Mouse (Mus musculus): ENCODE measurements at regions not wholly inside any gene's neighbourhood (a gene's known extent, or its start where the extent isn't known, plus 50 kb on each side); places are given as distances from the start of the nearest gene placed in this dataset.

DNA sequence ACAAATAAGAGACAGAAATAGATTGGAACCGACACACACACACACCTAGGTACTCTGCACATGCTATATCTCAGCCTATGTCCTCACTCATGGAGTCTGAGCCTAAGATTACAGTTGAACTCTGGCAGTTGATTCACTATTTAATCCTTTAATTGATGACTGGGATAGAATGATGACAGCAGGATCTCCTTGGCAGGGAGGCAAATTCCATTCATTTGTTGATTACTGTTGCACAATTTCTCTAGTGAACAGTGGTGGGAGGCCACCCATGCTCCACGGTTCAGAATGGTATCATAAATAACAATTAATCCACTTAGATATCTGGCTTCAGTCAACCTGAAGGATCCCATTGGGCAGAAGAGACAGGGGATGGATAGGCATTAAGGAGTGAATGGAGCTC is 181.3 kb upstream of the Auts2 start:
- 57% methylated on average over 2 of the region's 2 CpGs for WGBS
- Histone ChIP-seq H3K27ac (ENCODE audit: insufficient read depth, low read depth, low read length) (no peak overlapping the region), H3K4me3 (ENCODE audit: insufficient read depth, low read depth, low read length) (no peak overlapping the region), H3K4me1 (ENCODE audit: control insufficient read depth, insufficient read depth, low read length) (no peaks in the 10 kb centered on the region), H3K36me3 (ENCODE audit: control insufficient read depth, insufficient read depth, low read length) (no peaks in the 10 kb centered on the region), H3K27me3 (replicated peaks; ENCODE audit: control insufficient read depth, insufficient read depth, low read length) (no peaks in the 10 kb centered on the region; the same call in 1 of the 2 replicates)
- TF ChIP-seq CTCF (conservative IDR thresholded peaks at IDR 0.05; ENCODE audit: insufficient read depth, insufficient read length, low read depth, low read length): no peak
- TF ChIP-seq POLR2A (IDR thresholded peaks at IDR 0.05; ENCODE audit: low read depth, low read length): no peak
- no peak for DNase-seq

GRCm38 (mm10) chr5:132710301-132710700 is 167.2 kb upstream of the Auts2 start:
- DNase-seq: no peak
- 72% methylated on average over 4 of the region's 4 CpGs for WGBS
- Histone ChIP-seq H3K4me1 (ENCODE audit: control insufficient read depth, insufficient read depth, low read length) (no peaks in the 10 kb centered on the region), H3K4me3 (ENCODE audit: insufficient read depth, low read depth, low read length) (no peak overlapping the region), H3K27ac (ENCODE audit: insufficient read depth, low read depth, low read length) (no peak overlapping the region), H3K27me3 (replicated peaks; ENCODE audit: control insufficient read depth, insufficient read depth, low read length) (no peaks in the 10 kb centered on the region), H3K36me3 (ENCODE audit: control insufficient read depth, insufficient read depth, low read length) (no peaks in the 10 kb centered on the region)
- no peak for TF ChIP-seq CTCF (conservative IDR thresholded peaks at IDR 0.05; ENCODE audit: insufficient read depth, insufficient read length, low read depth, low read length)
- no peak for TF ChIP-seq POLR2A (IDR thresholded peaks at IDR 0.05; ENCODE audit: low read depth, low read length)

- Histone ChIP-seq H3K27ac (ENCODE audit: insufficient read depth, low read depth, low read length) (no peak overlapping the region), H3K4me3 (ENCODE audit: insufficient read depth, low read depth, low read length) (no peak overlapping the region), H3K27me3 (replicated peaks; ENCODE audit: control insufficient read depth, insufficient read depth, low read length) (no peaks in the 10 kb centered on the region), H3K4me1 (ENCODE audit: control insufficient read depth, insufficient read depth, low read length) (no peaks in the 10 kb centered on the region), H3K36me3 (ENCODE audit: control insufficient read depth, insufficient read depth, low read length) (no peaks in the 10 kb centered on the region)
- 57% methylated on average over 4 of the region's 4 CpGs for WGBS
- TF ChIP-seq POLR2A (IDR thresholded peaks at IDR 0.05; ENCODE audit: low read depth, low read length) (no peak), CTCF (conservative IDR thresholded peaks at IDR 0.05; ENCODE audit: insufficient read depth, insufficient read length, low read depth, low read length) (no peak)
- DNase-seq: no peak
These were observed 164.4 kb upstream of the Auts2 start for GRCm38 (mm10) chr5:132707531-132707930.

DNA sequence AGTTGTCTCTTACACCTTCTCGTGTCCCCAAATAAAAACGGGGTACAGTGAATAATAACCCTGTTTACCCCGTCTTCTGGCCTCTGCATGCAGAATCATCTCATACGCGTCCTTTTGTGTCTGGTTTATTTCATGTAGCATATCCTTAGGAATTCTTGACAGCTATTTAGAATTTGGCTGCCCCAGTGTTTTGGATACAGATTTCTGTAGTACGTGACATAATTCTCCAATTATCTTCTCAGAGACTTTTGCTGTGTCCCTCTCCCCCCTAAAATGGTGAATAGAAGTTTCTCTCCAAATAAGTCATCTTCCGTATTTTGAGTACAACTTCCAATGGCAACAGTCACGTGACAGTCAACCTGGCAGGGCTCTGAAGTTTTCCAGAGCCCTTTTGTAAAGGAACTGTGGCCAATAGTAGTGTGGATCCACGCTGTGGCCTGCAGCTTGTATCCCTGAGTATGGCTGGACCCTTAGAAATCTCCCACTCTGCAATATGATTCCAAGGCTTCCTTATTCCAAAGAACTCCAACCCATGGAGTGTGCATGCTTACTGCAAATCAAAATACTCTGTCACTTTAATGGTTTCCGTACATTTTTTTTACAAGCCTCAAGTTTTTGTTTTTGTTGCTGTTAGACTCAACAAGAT is 160.4 kb upstream of the Auts2 start:
- Histone ChIP-seq H3K27ac (ENCODE audit: insufficient read depth, low read depth, low read length) (no peak overlapping the region), H3K36me3 (ENCODE audit: control insufficient read depth, insufficient read depth, low read length) (no peaks in the 10 kb centered on the region), H3K4me3 (ENCODE audit: insufficient read depth, low read depth, low read length) (no peak overlapping the region), H3K4me1 (ENCODE audit: control insufficient read depth, insufficient read depth, low read length) (no peaks in the 10 kb centered on the region), H3K27me3 (replicated peaks; ENCODE audit: control insufficient read depth, insufficient read depth, low read length) (no peaks in the 10 kb centered on the region)
- no peak for DNase-seq
- TF ChIP-seq POLR2A (IDR thresholded peaks at IDR 0.05; ENCODE audit: low read depth, low read length) (no peak), CTCF (conservative IDR thresholded peaks at IDR 0.05; ENCODE audit: insufficient read depth, insufficient read length, low read depth, low read length) (no peak)
- 72% methylated on average over 10 of the region's 10 CpGs for WGBS

DNA sequence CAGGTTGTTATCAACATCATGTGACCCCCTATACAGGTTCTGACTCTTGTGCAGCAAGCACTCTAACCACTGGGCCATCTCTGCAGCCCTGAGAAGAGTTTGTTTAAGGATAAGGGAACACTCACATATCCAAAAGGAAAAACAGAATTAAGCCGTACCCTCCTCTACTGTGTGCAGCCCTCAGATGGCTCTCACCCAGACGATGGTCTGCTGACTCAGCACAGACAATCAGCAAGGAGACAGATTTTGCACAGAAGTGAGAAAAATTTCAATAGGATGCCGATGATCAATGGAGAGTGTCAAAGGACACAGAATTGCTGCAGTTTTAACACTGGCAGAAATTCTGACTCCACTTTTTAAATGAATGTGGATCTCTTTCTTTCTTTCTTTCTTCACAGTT is 159.4 kb upstream of the Auts2 start:
- no peak for DNase-seq
- 73% methylated on average over 3 of the region's 3 CpGs for WGBS
- no peak overlapping the region for H3K4me3 ChIP-seq (ENCODE audit: insufficient read depth, low read depth, low read length)
- H3K4me1 ChIP-seq (ENCODE audit: control insufficient read depth, insufficient read depth, low read length): no peaks in the 10 kb centered on the region
- TF ChIP-seq POLR2A (IDR thresholded peaks at IDR 0.05; ENCODE audit: low read depth, low read length) (no peak), CTCF (conservative IDR thresholded peaks at IDR 0.05; ENCODE audit: insufficient read depth, insufficient read length, low read depth, low read length) (no peak)
- no peaks in the 10 kb centered on the region for H3K27me3 ChIP-seq (replicated peaks; ENCODE audit: control insufficient read depth, insufficient read depth, low read length)
- H3K36me3 ChIP-seq (ENCODE audit: control insufficient read depth, insufficient read depth, low read length): no peaks in the 10 kb centered on the region
- H3K27ac ChIP-seq (ENCODE audit: insufficient read depth, low read depth, low read length): no peak overlapping the region

GRCm38 (mm10) chr5:132690784-132691183 is 147.6 kb upstream of the Auts2 start:
- no peaks in the 10 kb centered on the region for H3K27me3 ChIP-seq (replicated peaks; ENCODE audit: control insufficient read depth, insufficient read depth, low read length)
- H3K4me1 ChIP-seq (ENCODE audit: control insufficient read depth, insufficient read depth, low read length): no peaks in the 10 kb centered on the region
- DNase-seq: no peak
- no peak for TF ChIP-seq POLR2A (IDR thresholded peaks at IDR 0.05; ENCODE audit: low read depth, low read length)
- TF ChIP-seq CTCF (conservative IDR thresholded peaks at IDR 0.05; ENCODE audit: insufficient read depth, insufficient read length, low read depth, low read length): no peak
- H3K27ac ChIP-seq (ENCODE audit: insufficient read depth, low read depth, low read length): no peak overlapping the region
- no peak overlapping the region for H3K4me3 ChIP-seq (ENCODE audit: insufficient read depth, low read depth, low read length)
- H3K36me3 ChIP-seq (ENCODE audit: control insufficient read depth, insufficient read depth, low read length): no peaks in the 10 kb centered on the region
- 90% methylated on average over 10 of the region's 10 CpGs for WGBS

GRCm38 (mm10) chr5:132675261-132675660 is 132.1 kb upstream of the Auts2 start:
- Histone ChIP-seq H3K27ac (ENCODE audit: insufficient read depth, low read depth, low read length) (no peak overlapping the region), H3K4me3 (ENCODE audit: insufficient read depth, low read depth, low read length) (no peak overlapping the region), H3K4me1 (ENCODE audit: control insufficient read depth, insufficient read depth, low read length) (no peaks in the 10 kb centered on the region), H3K36me3 (ENCODE audit: control insufficient read depth, insufficient read depth, low read length) (no peaks in the 10 kb centered on the region), H3K27me3 (replicated peaks; ENCODE audit: control insufficient read depth, insufficient read depth, low read length) (no peaks in the 10 kb centered on the region)
- no peak for DNase-seq
- 92% methylated on average over 11 of the region's 11 CpGs for WGBS
- TF ChIP-seq CTCF (conservative IDR thresholded peaks at IDR 0.05; ENCODE audit: insufficient read depth, insufficient read length, low read depth, low read length) (no peak), POLR2A (IDR thresholded peaks at IDR 0.05; ENCODE audit: low read depth, low read length) (no peak)
